In genomic region chr17:33865330-33866030, GRCm38 (mm10) we compare ENCODE assay signal across 9 mouse cellular contexts. TPM values are rescaled to one million over a fixed set of nuclear protein-coding genes. Genes with fewer than 3 reads are reported as not detected.
DNase-seq lines count a peak whose midpoint lies in the region; ATAC-seq and TF ChIP-seq lines count a peak whose summit lies in the region.
"Had no signal": no experiment of that assay in that cellular context is flagged by ENCODE, and none has a peak within 500 bp of the region (broad histone marks: within the 10 kb centered on the region; RNA-seq: fewer than 3 reads in every experiment).

No protein-coding gene starts in this region.

- H3K27ac ChIP-seq in limb, embryonic 11.5 days (replicated peaks; ENCODE audit: low read depth, low read length): no peak overlapping the region
- no peak overlapping the region for H3K27ac ChIP-seq in limb, embryonic 10.5 days
- H3K27ac ChIP-seq in embryonic facial prominence, embryonic 11.5 days (replicated peaks; ENCODE audit: low read depth, low read length): no peak overlapping the region
- H3K27ac ChIP-seq in kidney, postnatal 0 days: no peak overlapping the region
- H3K27ac ChIP-seq in liver, embryonic 14.5 days: no peak overlapping the region
- no peak overlapping the region for H3K27ac ChIP-seq in forebrain, embryonic 16.5 days (ENCODE audit: low read length)
- H3K27ac ChIP-seq: limb, embryonic 15.5 days had no signal

- no peak overlapping the region for H3K4me3 ChIP-seq in limb, embryonic 11.5 days (ENCODE audit: low read depth, low read length)
- H3K4me3 ChIP-seq in limb, embryonic 10.5 days: no peak overlapping the region
- H3K4me3 ChIP-seq in embryonic facial prominence, embryonic 11.5 days (ENCODE audit: low read depth, low read length): no peak overlapping the region
- no peak overlapping the region for H3K4me3 ChIP-seq in kidney, postnatal 0 days (replicated peaks; ENCODE audit: low read depth, low read length)
- H3K4me3 ChIP-seq in liver, embryonic 14.5 days (ENCODE audit: insufficient read depth in 1 of 2, low read depth in 2 of 2, low read length in 2 of 2): no peak overlapping the region; a peak in 1 of 4 replicates
- no peak overlapping the region for H3K4me3 ChIP-seq in forebrain, embryonic 16.5 days (replicated peaks; ENCODE audit: low read length)
- H3K4me3 ChIP-seq: limb, embryonic 15.5 days had no signal

- TF ChIP-seq EP300 in liver, embryonic 14.5 days (IDR thresholded peaks at IDR 0.05; ENCODE audit: low read depth): no peak

- DNase-seq in limb, embryonic 11.5 days (ENCODE audit: low spot score): peak; percentile 54
- DNase-seq in limb, embryonic 10.5 days (ENCODE audit: low spot score): no peak
- peak; percentile 93 for DNase-seq in R1 (ENCODE audit: low read depth, low spot score)
- DNase-seq in embryonic facial prominence, embryonic 11.5 days (ENCODE audit: low spot score): peak; percentile 41
- DNase-seq in kidney, postnatal 0 days (ENCODE audit: low spot score): peak; percentile 55
- peak; percentile 60 to 72 (median 61) for DNase-seq in liver, embryonic 14.5 days (ENCODE audit: low read depth in 3 of 3, low spot score in 3 of 3)
- DNase-seq in right cerebral cortex, postnatal 25 days: peak; percentile 73

- ATAC-seq in limb, embryonic 11.5 days (ENCODE audit: insufficient number of reproducible peaks, low FRiP score, low TSS enrichment, low read depth): no peak
- ATAC-seq in embryonic facial prominence, embryonic 11.5 days (replicated peaks; ENCODE audit: insufficient number of reproducible peaks, low FRiP score, low TSS enrichment, low read depth): no peak
- no peak for ATAC-seq in kidney, postnatal 0 days (replicated peaks; ENCODE audit: low FRiP score, low read depth)
- no peak for ATAC-seq in liver, embryonic 14.5 days (ENCODE audit: insufficient read depth)
- no peak for ATAC-seq in forebrain, embryonic 16.5 days

- 43% methylated on average over 9 of the region's 9 CpGs for WGBS in limb, embryonic 11.5 days
- 44% methylated on average over 9 of the region's 9 CpGs for WGBS in limb, embryonic 10.5 days
- WGBS in embryonic facial prominence, embryonic 11.5 days: 45% methylated on average over 9 of the region's 9 CpGs
- WGBS in kidney, postnatal 0 days: 42% methylated on average over 9 of the region's 9 CpGs
- WGBS in liver, embryonic 14.5 days (ENCODE audit: insufficient replicate concordance): 13% methylated on average over 9 of the region's 9 CpGs
- WGBS in forebrain, embryonic 16.5 days: 43% methylated on average over 9 of the region's 9 CpGs

- no peaks in the 10 kb centered on the region for H3K27me3 ChIP-seq in limb, embryonic 11.5 days (ENCODE audit: control insufficient read depth, insufficient read depth, low read length)
- no peaks in the 10 kb centered on the region for H3K27me3 ChIP-seq in limb, embryonic 10.5 days (ENCODE audit: low read depth, poor library complexity, severe bottlenecking)
- H3K27me3 ChIP-seq in embryonic facial prominence, embryonic 11.5 days (ENCODE audit: control insufficient read depth, insufficient read depth, low read length): no peaks in the 10 kb centered on the region
- no peaks in the 10 kb centered on the region for H3K27me3 ChIP-seq in kidney, postnatal 0 days (ENCODE audit: insufficient read depth, low read length)
- H3K27me3 ChIP-seq in liver, embryonic 14.5 days (ENCODE audit: control insufficient read depth, insufficient read depth, low read length): no peaks in the 10 kb centered on the region
- no peaks in the 10 kb centered on the region for H3K27me3 ChIP-seq in forebrain, embryonic 16.5 days (replicated peaks; ENCODE audit: control insufficient read depth, insufficient read depth, low read length)
- H3K27me3 ChIP-seq: limb, embryonic 15.5 days had no signal

- H3K9me3 ChIP-seq in limb, embryonic 11.5 days (ENCODE audit: control insufficient read depth, low read length): no peaks in the 10 kb centered on the region
- H3K9me3 ChIP-seq in limb, embryonic 10.5 days (replicated peaks): no peaks in the 10 kb centered on the region
- no peaks in the 10 kb centered on the region for H3K9me3 ChIP-seq in embryonic facial prominence, embryonic 11.5 days (replicated peaks; ENCODE audit: control insufficient read depth, low read length)
- H3K9me3 ChIP-seq in kidney, postnatal 0 days (replicated peaks; ENCODE audit: low read length): no peaks in the 10 kb centered on the region
- no peaks in the 10 kb centered on the region for H3K9me3 ChIP-seq in liver, embryonic 14.5 days (ENCODE audit: control insufficient read depth, low read length)
- no peaks in the 10 kb centered on the region for H3K9me3 ChIP-seq in forebrain, embryonic 16.5 days (ENCODE audit: control insufficient read depth, low read length)
- H3K9me3 ChIP-seq: limb, embryonic 15.5 days had no signal

- no peak overlapping the region for H3K9ac ChIP-seq in limb, embryonic 11.5 days (ENCODE audit: low read length)
- H3K9ac ChIP-seq in embryonic facial prominence, embryonic 11.5 days (replicated peaks; ENCODE audit: low read length): no peak overlapping the region
- no peak overlapping the region for H3K9ac ChIP-seq in kidney, postnatal 0 days (ENCODE audit: low read depth, low read length)
- H3K9ac ChIP-seq in liver, embryonic 14.5 days (replicated peaks): no peak overlapping the region
- no peak overlapping the region for H3K9ac ChIP-seq in forebrain, embryonic 16.5 days (replicated peaks; ENCODE audit: low read depth, low read length)
- H3K9ac ChIP-seq: limb, embryonic 15.5 days had no signal

- peak; percentile 66 for TF ChIP-seq CTCF in kidney, postnatal 0 days (IDR thresholded peaks at IDR 0.05; ENCODE audit: low read depth)
- peak; percentile 86 for TF ChIP-seq CTCF in liver, embryonic 14.5 days (IDR thresholded peaks at IDR 0.05; ENCODE audit: low read depth)

- H3K4me2 ChIP-seq in limb, embryonic 11.5 days (ENCODE audit: low read depth, severe bottlenecking): no peak overlapping the region
- H3K4me2 ChIP-seq in embryonic facial prominence, embryonic 11.5 days (ENCODE audit: low read depth, low read length): no peak overlapping the region
- H3K4me2 ChIP-seq in kidney, postnatal 0 days (ENCODE audit: low read length): no peak overlapping the region
- H3K4me2 ChIP-seq in liver, embryonic 14.5 days (ENCODE audit: low read depth): no peak overlapping the region; the same call in 1 of the 2 replicates
- H3K4me2 ChIP-seq in forebrain, embryonic 16.5 days (ENCODE audit: low read length): no peak overlapping the region
- H3K4me2 ChIP-seq: limb, embryonic 15.5 days had no signal

- no peaks in the 10 kb centered on the region for H3K36me3 ChIP-seq in limb, embryonic 11.5 days (ENCODE audit: control insufficient read depth, insufficient read depth, low read length)
- no peaks in the 10 kb centered on the region for H3K36me3 ChIP-seq in limb, embryonic 10.5 days
- no peaks in the 10 kb centered on the region for H3K36me3 ChIP-seq in embryonic facial prominence, embryonic 11.5 days (replicated peaks; ENCODE audit: control insufficient read depth, insufficient read depth, low read depth, low read length)
- H3K36me3 ChIP-seq in kidney, postnatal 0 days (ENCODE audit: insufficient read depth, low read length): no peaks in the 10 kb centered on the region
- no peaks in the 10 kb centered on the region for H3K36me3 ChIP-seq in liver, embryonic 14.5 days (replicated peaks; ENCODE audit: control insufficient read depth, insufficient read depth, low read depth)
- no peaks in the 10 kb centered on the region for H3K36me3 ChIP-seq in forebrain, embryonic 16.5 days (ENCODE audit: control insufficient read depth, insufficient read depth)
- H3K36me3 ChIP-seq: limb, embryonic 15.5 days had no signal

- no peaks in the 10 kb centered on the region for H3K4me1 ChIP-seq in limb, embryonic 11.5 days (ENCODE audit: control insufficient read depth, insufficient read depth, low read length)
- H3K4me1 ChIP-seq in limb, embryonic 10.5 days: 0 out of 2 replicates have a peak, but pooled peaks cover 3% of the 10 kb centered on the region
- no peaks in the 10 kb centered on the region for H3K4me1 ChIP-seq in embryonic facial prominence, embryonic 11.5 days (ENCODE audit: control insufficient read depth, insufficient read depth, low read length)
- no peaks in the 10 kb centered on the region for H3K4me1 ChIP-seq in kidney, postnatal 0 days (replicated peaks; ENCODE audit: insufficient read depth, low read length)
- H3K4me1 ChIP-seq in liver, embryonic 14.5 days (replicated peaks; ENCODE audit: control insufficient read depth in 2 of 2, insufficient read depth in 2 of 2, low read length in 1 of 2): peaks cover 0 to 5% of the 10 kb centered on the region in 2 experiments; a peak in 1 of 4 replicates
- H3K4me1 ChIP-seq in forebrain, embryonic 16.5 days (replicated peaks; ENCODE audit: control insufficient read depth, insufficient read depth, low read length): no peaks in the 10 kb centered on the region
- H3K4me1 ChIP-seq: limb, embryonic 15.5 days had no signal

RNA-seq across cellular contexts. Expression of gene Gm7029, which starts 8.2 kb away (rescaled TPM):
- not detected in 2 replicates for polyA plus RNA-seq in limb, embryonic 11.5 days (2014; fragmentation: Nextera tagmentation; extraction: Ambion mirVana)
- not detected in 2 replicates for polyA plus RNA-seq in limb, embryonic 10.5 days (2016; fragmentation: Nextera tagmentation; extraction: Ambion mirVana)
- not detected in 2 replicates for polyA plus RNA-seq in embryonic facial prominence, embryonic 11.5 days (2014; fragmentation: Nextera tagmentation; extraction: Ambion mirVana)
- polyA plus RNA-seq in kidney, postnatal 0 days (2015; fragmentation: Nextera tagmentation; extraction: Ambion mirVana): not detected in 2 replicates
- not detected in 2 replicates for polyA plus RNA-seq in liver, embryonic 14.5 days (2012; rRNA removed)
- polyA plus RNA-seq in liver, embryonic 14.5 days (2014; fragmentation: Nextera tagmentation; extraction: Ambion mirVana): not detected in 2 replicates
- not detected in 2 replicates for polyA plus RNA-seq in forebrain, embryonic 16.5 days (2015; fragmentation: Nextera tagmentation; extraction: Ambion mirVana)
- polyA plus RNA-seq: limb, embryonic 15.5 days had no signal

RNA-seq across cellular contexts. Expression of gene Cd320, which starts 22.6 kb away (rescaled TPM):
- polyA plus RNA-seq in limb, embryonic 11.5 days (2014; fragmentation: Nextera tagmentation; extraction: Ambion mirVana): 85.5 and 91.5 TPM in 2 replicates
- polyA plus RNA-seq in limb, embryonic 10.5 days (2016; fragmentation: Nextera tagmentation; extraction: Ambion mirVana): 98.2 and 119 TPM in 2 replicates
- 76.2 and 80.9 TPM in 2 replicates for polyA plus RNA-seq in embryonic facial prominence, embryonic 11.5 days (2014; fragmentation: Nextera tagmentation; extraction: Ambion mirVana)
- 101 and 109 TPM in 2 replicates for polyA plus RNA-seq in kidney, postnatal 0 days (2015; fragmentation: Nextera tagmentation; extraction: Ambion mirVana)
- 5.2 and 6.7 TPM in 2 replicates for polyA plus RNA-seq in liver, embryonic 14.5 days (2012; rRNA removed)
- polyA plus RNA-seq in liver, embryonic 14.5 days (2014; fragmentation: Nextera tagmentation; extraction: Ambion mirVana): 16.1 and 16.9 TPM in 2 replicates
- 55.5 and 62.0 TPM in 2 replicates for polyA plus RNA-seq in forebrain, embryonic 16.5 days (2015; fragmentation: Nextera tagmentation; extraction: Ambion mirVana)

RNA-seq across cellular contexts. Expression of gene Kifc1, which starts 25.0 kb away (rescaled TPM):
- polyA plus RNA-seq in limb, embryonic 11.5 days (2014; fragmentation: Nextera tagmentation; extraction: Ambion mirVana): 12.3 and 12.5 TPM in 2 replicates
- polyA plus RNA-seq in limb, embryonic 10.5 days (2016; fragmentation: Nextera tagmentation; extraction: Ambion mirVana): 5.9 and 6.6 TPM in 2 replicates
- polyA plus RNA-seq in embryonic facial prominence, embryonic 11.5 days (2014; fragmentation: Nextera tagmentation; extraction: Ambion mirVana): 9.4 and 13.4 TPM in 2 replicates
- polyA plus RNA-seq in kidney, postnatal 0 days (2015; fragmentation: Nextera tagmentation; extraction: Ambion mirVana): 3.4 TPM in 2 replicates
- 37.2 and 40.8 TPM in 2 replicates for polyA plus RNA-seq in liver, embryonic 14.5 days (2012; rRNA removed)
- 7.2 and 7.9 TPM in 2 replicates for polyA plus RNA-seq in liver, embryonic 14.5 days (2014; fragmentation: Nextera tagmentation; extraction: Ambion mirVana)
- 3.7 and 4.6 TPM in 2 replicates for polyA plus RNA-seq in forebrain, embryonic 16.5 days (2015; fragmentation: Nextera tagmentation; extraction: Ambion mirVana)

RNA-seq across cellular contexts. Expression of gene Platr17, which starts 39.5 kb away (rescaled TPM):
- polyA plus RNA-seq in limb, embryonic 11.5 days (2014; fragmentation: Nextera tagmentation; extraction: Ambion mirVana): 0.19 and 0.48 TPM in 2 replicates
- polyA plus RNA-seq in limb, embryonic 10.5 days (2016; fragmentation: Nextera tagmentation; extraction: Ambion mirVana): 0.20 and 0.38 TPM in 2 replicates
- 0.36 TPM in 2 replicates for polyA plus RNA-seq in embryonic facial prominence, embryonic 11.5 days (2014; fragmentation: Nextera tagmentation; extraction: Ambion mirVana)
- 0.29 TPM in 1 of 2 replicates, not detected in the other for polyA plus RNA-seq in kidney, postnatal 0 days (2015; fragmentation: Nextera tagmentation; extraction: Ambion mirVana)
- 0.36 and 0.44 TPM in 2 replicates for polyA plus RNA-seq in liver, embryonic 14.5 days (2012; rRNA removed)
- 0.20 and 0.29 TPM in 2 replicates for polyA plus RNA-seq in liver, embryonic 14.5 days (2014; fragmentation: Nextera tagmentation; extraction: Ambion mirVana)
- polyA plus RNA-seq in forebrain, embryonic 16.5 days (2015; fragmentation: Nextera tagmentation; extraction: Ambion mirVana): 0.32 and 0.54 TPM in 2 replicates

RNA-seq across cellular contexts. Expression of gene Ndufa7, which starts 41.1 kb away (rescaled TPM):
- 457 and 474 TPM in 2 replicates for polyA plus RNA-seq in limb, embryonic 11.5 days (2014; fragmentation: Nextera tagmentation; extraction: Ambion mirVana)
- polyA plus RNA-seq in limb, embryonic 10.5 days (2016; fragmentation: Nextera tagmentation; extraction: Ambion mirVana): 497 and 518 TPM in 2 replicates
- polyA plus RNA-seq in embryonic facial prominence, embryonic 11.5 days (2014; fragmentation: Nextera tagmentation; extraction: Ambion mirVana): 392 and 414 TPM in 2 replicates
- 574 and 620 TPM in 2 replicates for polyA plus RNA-seq in kidney, postnatal 0 days (2015; fragmentation: Nextera tagmentation; extraction: Ambion mirVana)
- polyA plus RNA-seq in liver, embryonic 14.5 days (2012; rRNA removed): 146 and 149 TPM in 2 replicates
- 271 and 282 TPM in 2 replicates for polyA plus RNA-seq in liver, embryonic 14.5 days (2014; fragmentation: Nextera tagmentation; extraction: Ambion mirVana)
- polyA plus RNA-seq in forebrain, embryonic 16.5 days (2015; fragmentation: Nextera tagmentation; extraction: Ambion mirVana): 386 and 402 TPM in 2 replicates
